Mouse (Mus musculus): ENCODE measurements around the gene Vps13d. TPM values are rescaled to one million over a fixed set of nuclear protein-coding genes. Genes with fewer than 3 reads are reported as not detected.

Gene Vps13d
- total and polyA plus RNA-seq, 2 experiments from 2014 or later: 7.8 to 35.3 TPM

GRCm38 (mm10) chr4:145046032-145046401 is 148.8 kb downstream of the Vps13d start:
- H3K9ac ChIP-seq (replicated peaks; ENCODE audit: low read length): no peak overlapping the region
- no peak for ATAC-seq
- H3K4me1 ChIP-seq (ENCODE audit: insufficient read depth, low read length): no peaks in the 10 kb centered on the region
- H3K36me3 ChIP-seq (ENCODE audit: insufficient read depth, low read length): peaks cover 40% of the 10 kb centered on the region
- TF ChIP-seq CTCF (IDR thresholded peaks at IDR 0.05; ENCODE audit: low read depth): no peak
- no peak overlapping the region for H3K4me3 ChIP-seq (ENCODE audit: low read length)
- no peaks in the 10 kb centered on the region for H3K9me3 ChIP-seq (ENCODE audit: low read length)
- no peak overlapping the region for H3K27ac ChIP-seq
- no peak overlapping the region for H3K4me2 ChIP-seq (ENCODE audit: low read depth, low read length)
- 91% methylated on average over 8 of the region's 8 CpGs for WGBS
- H3K27me3 ChIP-seq (ENCODE audit: insufficient read depth, low read length): no peaks in the 10 kb centered on the region
- DNase-seq (ENCODE audit: low spot score): no peak

DNA sequence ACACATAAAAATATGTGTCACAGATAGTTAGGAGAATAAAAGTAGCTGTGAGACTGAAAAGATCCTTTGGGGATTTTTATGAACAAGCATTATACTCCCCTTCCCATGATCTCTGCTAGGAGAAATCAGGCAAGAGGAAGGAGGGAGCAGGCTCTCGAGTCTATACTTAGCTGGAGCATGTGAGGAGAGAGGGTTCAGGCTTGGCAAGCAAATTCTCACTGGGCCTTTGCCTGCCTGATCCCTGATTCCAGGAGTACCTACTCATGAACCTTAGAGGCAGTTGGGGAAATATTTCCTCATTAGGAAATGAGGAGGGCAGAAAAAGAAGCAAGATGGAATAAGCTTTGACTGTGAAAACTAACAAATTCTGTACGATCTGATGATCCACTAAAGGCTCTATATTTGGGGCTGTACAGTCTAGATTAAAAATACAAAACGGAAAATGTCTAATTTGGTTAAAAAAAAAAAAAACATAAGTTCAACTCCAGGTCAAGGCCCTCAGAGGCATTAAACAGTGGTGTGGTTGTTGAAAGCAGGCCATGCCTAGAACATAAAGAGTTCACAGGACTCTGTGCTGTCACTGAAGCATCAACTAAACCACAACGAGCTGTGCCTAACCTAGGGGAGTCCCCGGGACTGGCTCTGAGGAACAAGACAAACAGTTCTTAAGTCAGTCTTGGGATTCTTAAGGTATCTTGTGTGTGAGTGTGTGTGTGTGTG is 149.3 kb downstream of the Vps13d start:
- Histone ChIP-seq H3K9me3 (ENCODE audit: low read length) (no peaks in the 10 kb centered on the region), H3K4me3 (ENCODE audit: low read length) (no peak overlapping the region), H3K4me1 (ENCODE audit: insufficient read depth, low read length) (no peaks in the 10 kb centered on the region), H3K4me2 (ENCODE audit: low read depth, low read length) (no peak overlapping the region), H3K9ac (replicated peaks; ENCODE audit: low read length) (no peak overlapping the region), H3K36me3 (ENCODE audit: insufficient read depth, low read length) (peaks cover 40% of the 10 kb centered on the region), H3K27ac (no peak overlapping the region), H3K27me3 (ENCODE audit: insufficient read depth, low read length) (no peaks in the 10 kb centered on the region)
- DNase-seq (ENCODE audit: low spot score) (no peak), ATAC-seq (no peak)
- TF ChIP-seq CTCF (IDR thresholded peaks at IDR 0.05; ENCODE audit: low read depth): no peak
- 81% methylated on average over 5 of the region's 5 CpGs for WGBS

DNA sequence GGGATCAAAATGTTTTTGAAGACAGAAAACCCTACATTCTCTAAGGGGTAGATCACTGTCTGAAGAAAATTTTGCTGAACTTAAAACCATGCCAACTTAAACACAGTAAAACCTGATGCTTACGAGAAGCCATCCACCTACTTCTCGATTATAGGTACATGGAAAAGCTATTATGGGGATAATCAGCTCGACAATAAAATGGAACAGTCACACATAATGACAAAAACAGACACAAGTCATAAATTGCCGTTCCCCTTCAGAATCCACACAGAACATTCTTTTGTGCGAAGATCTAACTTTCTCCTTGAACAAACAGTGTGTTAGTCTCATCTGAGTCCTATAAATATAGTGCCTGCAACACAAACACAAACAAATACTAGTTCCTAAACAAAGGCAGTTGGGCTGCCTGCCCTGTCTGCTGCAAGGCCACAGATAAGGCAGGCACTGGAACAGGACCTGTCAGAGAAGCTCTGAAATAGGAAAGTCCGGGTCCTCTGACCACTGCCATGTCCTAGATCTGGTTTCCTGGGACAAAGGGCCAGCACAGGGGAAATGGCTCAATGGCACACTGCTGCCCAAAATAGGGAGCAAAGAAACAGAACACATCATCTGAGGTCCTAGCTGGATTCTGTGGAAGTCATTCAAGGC is 153.5 kb downstream of the Vps13d start:
- Histone ChIP-seq H3K4me1 (ENCODE audit: insufficient read depth, low read length) (no peaks in the 10 kb centered on the region), H3K4me2 (ENCODE audit: low read depth, low read length) (no peak overlapping the region), H3K36me3 (ENCODE audit: insufficient read depth, low read length) (peaks cover 29% of the 10 kb centered on the region), H3K27ac (no peak overlapping the region), H3K4me3 (ENCODE audit: low read length) (no peak overlapping the region), H3K9ac (replicated peaks; ENCODE audit: low read length) (no peak overlapping the region), H3K9me3 (ENCODE audit: low read length) (no peaks in the 10 kb centered on the region), H3K27me3 (ENCODE audit: insufficient read depth, low read length) (no peaks in the 10 kb centered on the region)
- no peak for TF ChIP-seq CTCF (IDR thresholded peaks at IDR 0.05; ENCODE audit: low read depth)
- no peak for ATAC-seq
- DNase-seq (ENCODE audit: low spot score): no peak
- WGBS: 90% methylated on average over 6 of the region's 6 CpGs

DNA sequence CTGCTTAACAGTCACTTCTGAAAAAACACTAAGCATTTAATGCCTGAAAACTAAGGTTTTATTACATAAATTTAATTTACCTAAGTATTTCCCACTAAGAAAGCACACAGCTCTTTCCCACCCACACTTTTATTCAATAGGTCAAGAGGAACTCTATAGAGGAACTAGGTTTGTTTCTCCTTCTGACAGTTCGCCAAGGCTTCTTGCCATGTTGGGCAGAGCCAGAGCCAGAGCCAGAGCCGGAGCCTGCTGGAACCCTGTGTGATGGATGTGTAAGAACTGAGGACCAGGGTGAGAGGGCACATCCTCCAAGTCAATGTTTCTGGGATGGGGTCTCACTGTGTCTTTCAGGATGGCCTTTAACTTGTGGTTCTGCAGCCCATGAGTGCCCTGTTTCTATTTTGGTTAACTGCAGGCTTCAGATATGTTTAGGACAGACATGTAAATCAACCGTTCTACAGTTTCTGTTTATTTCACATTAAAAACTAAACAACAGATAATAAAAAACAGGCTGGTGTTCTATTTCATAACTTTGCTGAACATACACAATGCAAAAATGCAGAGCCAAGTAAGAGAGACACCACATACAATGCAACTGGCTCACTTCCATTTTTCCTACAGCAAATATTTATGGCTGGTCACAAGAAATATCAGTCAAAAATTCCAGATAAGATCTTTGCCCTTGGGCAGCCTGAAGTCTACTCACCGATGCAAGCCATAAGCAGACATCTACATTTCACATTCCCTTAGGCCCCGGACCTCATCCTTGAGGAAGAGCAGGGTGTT is 157.0 kb downstream of the Vps13d start:
- H3K4me3 ChIP-seq (ENCODE audit: low read length): no peak overlapping the region
- H3K9me3 ChIP-seq (ENCODE audit: low read length): no peaks in the 10 kb centered on the region
- no peak overlapping the region for H3K27ac ChIP-seq
- ATAC-seq (no peak), DNase-seq (ENCODE audit: low spot score) (no peak)
- H3K4me1 ChIP-seq (ENCODE audit: insufficient read depth, low read length): no peaks in the 10 kb centered on the region
- H3K4me2 ChIP-seq (ENCODE audit: low read depth, low read length): no peak overlapping the region
- 82% methylated on average over 5 of the region's 5 CpGs for WGBS
- TF ChIP-seq CTCF (IDR thresholded peaks at IDR 0.05; ENCODE audit: low read depth): no peak
- H3K36me3 ChIP-seq (ENCODE audit: insufficient read depth, low read length): peaks cover 9% of the 10 kb centered on the region
- H3K27me3 ChIP-seq (ENCODE audit: insufficient read depth, low read length): no peaks in the 10 kb centered on the region
- H3K9ac ChIP-seq (replicated peaks; ENCODE audit: low read length): no peak overlapping the region

GRCm38 (mm10) chr4:145037006-145037405 is 157.8 kb downstream of the Vps13d start:
- 72% methylated on average over 3 of the region's 3 CpGs for WGBS

DNA sequence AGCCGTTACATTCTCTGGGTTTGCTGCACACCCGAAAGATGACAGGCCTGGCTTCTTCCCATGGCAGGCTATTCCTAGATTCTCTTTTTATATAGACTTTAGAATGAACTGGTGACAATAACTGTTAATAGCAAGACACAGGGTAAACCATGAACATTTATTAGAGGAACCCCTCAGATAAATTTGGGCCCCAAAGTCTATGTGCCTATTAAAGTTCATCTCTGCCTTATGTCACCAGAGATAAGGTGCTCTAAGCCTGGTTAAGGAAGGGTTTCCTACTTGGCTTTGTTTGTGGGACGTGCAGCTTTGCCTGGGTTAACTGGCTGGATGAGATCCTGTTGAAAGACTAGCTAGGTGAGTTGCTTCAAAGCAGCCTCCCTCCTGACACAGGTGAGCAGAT is 159.4 kb downstream of the Vps13d start:
- no peaks in the 10 kb centered on the region for H3K4me1 ChIP-seq (ENCODE audit: insufficient read depth, low read length)
- WGBS: 69% methylated on average over 3 of the region's 3 CpGs
- no peaks in the 10 kb centered on the region for H3K9me3 ChIP-seq (ENCODE audit: low read length)
- no peaks in the 10 kb centered on the region for H3K36me3 ChIP-seq (ENCODE audit: insufficient read depth, low read length)
- TF ChIP-seq CTCF (IDR thresholded peaks at IDR 0.05; ENCODE audit: low read depth): no peak
- ATAC-seq: no peak
- H3K9ac ChIP-seq (replicated peaks; ENCODE audit: low read length): no peak overlapping the region
- H3K27ac ChIP-seq: no peak overlapping the region
- H3K4me3 ChIP-seq (ENCODE audit: low read length): no peak overlapping the region
- DNase-seq (ENCODE audit: low spot score): no peak
- no peaks in the 10 kb centered on the region for H3K27me3 ChIP-seq (ENCODE audit: insufficient read depth, low read length)
- no peak overlapping the region for H3K4me2 ChIP-seq (ENCODE audit: low read depth, low read length)

More at GRCm38 (mm10) chr4:145037006-145037405, 157.8 kb downstream of the Vps13d start:
- Histone ChIP-seq H3K9me3 (ENCODE audit: low read length) (no peaks in the 10 kb centered on the region), H3K9ac (replicated peaks; ENCODE audit: low read length) (no peak overlapping the region), H3K4me1 (ENCODE audit: insufficient read depth, low read length) (no peaks in the 10 kb centered on the region), H3K27ac (no peak overlapping the region), H3K4me2 (ENCODE audit: low read depth, low read length) (no peak overlapping the region), H3K4me3 (ENCODE audit: low read length) (no peak overlapping the region), H3K36me3 (ENCODE audit: insufficient read depth, low read length) (peaks cover under 1% of the 10 kb centered on the region), H3K27me3 (ENCODE audit: insufficient read depth, low read length) (no peaks in the 10 kb centered on the region)
- no peak for ATAC-seq
- no peak for TF ChIP-seq CTCF (IDR thresholded peaks at IDR 0.05; ENCODE audit: low read depth)
- no peak for DNase-seq (ENCODE audit: low spot score)

Data from hindbrain, postnatal 0 days (tissue).